Mouse (Mus musculus): ENCODE measurements around the gene Bcl2l10. TPM values are rescaled to one million over a fixed set of nuclear protein-coding genes. Genes with fewer than 3 reads are reported as not detected.
A peak's percentile ranks its signal among the peaks of the same experiment; 100 is the strongest.

Gene Bcl2l10
- 0.06 and 0.12 TPM in 2 replicates for polyA plus RNA-seq (2012; rRNA removed)

- DNase-seq (ENCODE audit: low spot score), result no peak
These were observed at the start of gene Bcl2l10 for GRCm38 (mm10) chr9:75347458-75347857. Gene Bcl2l10, plus strand, starts transcription at chr9:75347758.

DNA sequence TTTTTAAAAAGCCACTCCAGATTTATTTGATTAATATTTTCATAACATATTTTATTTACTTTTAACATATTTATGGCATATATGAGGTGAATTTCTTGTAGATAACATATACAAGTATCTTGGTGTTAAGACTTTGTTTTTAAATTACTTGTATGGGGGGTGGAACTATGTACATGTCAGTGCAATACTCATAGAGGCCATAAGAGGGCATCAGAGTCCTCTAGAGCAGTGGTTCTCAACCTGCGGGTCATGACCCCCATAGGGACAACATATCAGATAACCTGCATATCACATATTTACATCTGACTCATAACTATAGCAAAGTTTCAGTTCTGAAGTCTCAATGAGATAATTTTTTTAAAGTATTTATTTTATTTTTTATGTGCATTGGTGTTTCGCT is 48.2 kb upstream of the Bcl2l10 start:
- DNase-seq (ENCODE audit: low spot score), result no peak

GRCm38 (mm10) chr9:75303033-75303432 is 44.5 kb upstream of the Bcl2l10 start:
- no peak for DNase-seq (ENCODE audit: low spot score)

GRCm38 (mm10) chr9:75303701-75304261 is 43.8 kb upstream of the Bcl2l10 start:
- no peak for DNase-seq (ENCODE audit: low spot score)

- no peak for DNase-seq (ENCODE audit: low spot score)
These were observed 43.3 kb upstream of the Bcl2l10 start for GRCm38 (mm10) chr9:75304286-75304685.

DNA sequence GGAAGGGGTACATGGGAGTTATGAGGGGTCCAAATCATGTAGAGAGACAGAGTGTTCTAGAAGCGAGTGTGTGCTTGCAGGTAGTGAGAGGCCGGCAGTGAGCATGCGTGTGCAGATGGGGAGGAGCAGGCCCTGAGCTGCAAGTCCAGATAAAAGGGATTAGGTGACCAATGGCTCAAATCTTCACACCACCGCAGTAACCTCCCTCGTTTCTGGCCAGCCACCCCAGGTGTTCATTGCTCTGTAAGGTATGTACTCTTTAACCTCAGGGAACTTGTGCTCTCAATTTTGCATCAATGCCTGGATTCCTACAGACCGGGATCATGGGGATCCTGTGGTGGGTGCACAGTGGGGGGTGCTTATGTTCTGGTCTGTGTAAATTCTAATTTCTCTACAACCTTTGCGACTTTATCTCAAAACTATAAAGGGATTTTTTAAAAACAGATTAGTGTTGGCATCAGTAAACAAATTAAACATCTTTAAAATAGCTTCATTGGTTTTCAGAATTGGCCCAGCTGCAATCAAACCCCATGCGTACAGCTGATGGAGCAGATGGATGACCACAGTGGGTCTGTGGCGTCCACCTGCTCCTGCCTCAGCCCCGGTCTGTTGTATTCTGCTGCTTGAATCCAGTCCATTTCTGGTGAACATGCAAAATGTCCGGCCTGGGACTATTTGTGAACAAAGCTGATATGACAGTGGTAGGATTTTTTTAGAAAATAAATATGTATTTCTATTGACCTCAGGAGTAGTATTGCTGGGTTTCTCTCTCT is 41.2 kb upstream of the Bcl2l10 start, which contains the start of gene Gnb5:
TSS of gene Gnb5 (plus strand) at position 163 of the 773 bp plus-strand sequence.
- DNase-seq (ENCODE audit: low spot score), result no peak

DNA sequence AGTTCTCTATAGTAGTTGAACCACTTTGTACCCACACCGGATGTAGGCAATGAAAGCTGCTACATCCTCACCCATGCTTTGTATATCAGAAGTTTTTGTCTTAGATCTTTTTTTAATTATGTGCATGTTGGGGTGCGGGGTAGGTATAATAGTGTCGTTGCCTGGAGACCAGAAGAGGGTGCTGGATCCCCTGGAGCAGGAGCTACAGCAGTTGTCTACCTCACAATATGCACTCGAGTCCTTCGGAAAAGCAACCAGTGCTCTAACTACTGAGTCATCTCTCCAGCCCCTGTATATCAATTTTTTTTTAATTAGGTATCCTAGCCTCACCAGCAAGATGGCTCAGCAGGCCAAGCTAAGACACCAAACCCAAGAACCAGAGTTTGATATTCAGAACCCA is 40.5 kb upstream of the Bcl2l10 start:
- no peak for DNase-seq (ENCODE audit: low spot score)

- DNase-seq (ENCODE audit: low spot score), result no peak
These were observed 38.9 kb upstream of the Bcl2l10 start for GRCm38 (mm10) chr9:75308621-75309020.

DNA sequence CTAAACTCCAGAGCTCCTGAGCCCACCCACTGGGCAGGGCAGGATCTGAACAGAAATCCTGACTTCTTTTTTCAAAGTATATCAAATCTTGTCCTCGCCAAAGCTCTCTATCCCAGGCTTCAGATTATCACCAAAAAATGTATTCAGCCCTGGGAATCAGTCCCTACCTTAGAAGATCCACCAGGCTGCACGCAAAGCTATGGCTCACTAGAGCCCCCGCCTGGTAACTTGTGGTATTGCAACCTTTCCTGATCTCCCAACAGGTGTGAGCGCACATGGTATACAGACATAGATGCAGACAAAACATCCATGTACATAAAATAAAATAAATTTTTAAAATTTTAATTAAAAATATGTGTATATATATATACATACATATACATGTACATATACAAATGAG is 35.5 kb upstream of the Bcl2l10 start:
- DNase-seq (ENCODE audit: low spot score), result peak; percentile 41

GRCm38 (mm10) chr9:75313138-75313831 is 34.3 kb upstream of the Bcl2l10 start:
- DNase-seq (ENCODE audit: low spot score), result no peak

GRCm38 (mm10) chr9:75313832-75314516 is 33.6 kb upstream of the Bcl2l10 start:
- DNase-seq (ENCODE audit: low spot score), result peak; percentile 69

DNA sequence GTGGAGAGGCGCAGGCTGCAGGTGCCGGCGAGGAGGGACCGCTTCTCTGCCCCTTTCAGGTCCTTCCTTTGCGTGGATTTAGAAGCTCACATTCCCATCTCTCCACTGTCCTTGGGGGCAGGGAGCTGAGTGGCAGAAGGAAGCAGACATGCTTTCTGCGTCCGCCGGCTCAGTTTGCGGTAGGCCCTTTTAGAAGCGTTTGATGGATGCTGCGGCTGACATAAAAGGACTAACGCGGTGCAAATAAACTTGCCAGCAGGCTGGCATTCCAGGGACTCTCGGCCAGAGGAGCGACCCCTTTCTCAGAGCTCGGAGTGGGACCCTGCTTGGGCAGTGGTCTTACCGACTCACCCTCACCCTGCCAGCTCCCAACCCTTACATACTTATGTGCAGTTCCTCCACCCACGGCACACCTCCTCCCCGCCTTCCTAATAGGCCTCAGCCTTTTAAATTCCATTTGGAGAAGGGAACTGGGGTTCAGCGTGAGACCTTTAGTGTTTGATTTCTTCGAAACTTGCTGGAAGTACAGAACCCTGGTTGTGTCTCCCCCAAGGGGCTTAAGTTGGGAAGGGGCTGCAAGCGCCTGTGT is 32.9 kb upstream of the Bcl2l10 start:
- DNase-seq (ENCODE audit: low spot score), result no peak

DNA sequence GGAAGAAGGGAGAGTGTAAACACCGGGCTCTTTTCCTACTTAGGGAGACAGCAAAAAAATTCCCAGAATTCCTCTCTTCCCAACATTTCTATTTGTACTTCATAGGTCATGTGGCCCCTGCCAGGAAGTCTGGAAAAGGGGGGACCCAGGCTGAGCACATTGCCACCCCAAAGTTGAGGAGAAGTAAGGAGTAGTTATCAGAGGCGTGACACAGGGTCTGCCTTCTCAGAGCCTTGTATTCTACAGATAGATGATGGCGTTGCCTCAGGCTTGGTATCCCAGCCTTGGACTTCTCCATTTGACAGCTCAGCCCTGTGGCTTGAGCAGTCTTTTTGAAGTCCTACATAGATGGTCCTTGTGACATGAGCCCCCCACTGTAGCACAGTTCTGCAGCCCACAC is 32.3 kb upstream of the Bcl2l10 start:
- DNase-seq (ENCODE audit: low spot score), result no peak

DNA sequence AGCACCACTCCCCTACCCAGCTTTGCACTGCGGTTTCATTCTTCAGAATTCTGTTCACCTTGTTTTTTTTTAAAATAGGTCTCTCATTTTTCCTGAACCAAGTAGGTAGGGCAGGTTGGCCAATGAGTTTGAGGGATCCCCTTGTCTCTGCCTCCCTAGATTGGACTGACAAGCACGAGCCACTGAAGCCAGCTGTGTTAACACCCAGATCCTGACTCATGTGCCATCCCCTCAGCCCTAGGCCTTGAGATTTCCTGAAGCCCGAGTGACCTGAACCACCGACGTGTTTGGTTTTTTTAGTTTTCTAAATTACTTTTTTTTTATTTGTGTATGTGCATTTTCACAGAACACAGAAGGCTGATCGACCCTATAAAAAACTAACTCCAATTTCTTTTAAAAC is 30.8 kb upstream of the Bcl2l10 start:
- DNase-seq (ENCODE audit: low spot score), result no peak

GRCm38 (mm10) chr9:75318196-75318595 is 29.4 kb upstream of the Bcl2l10 start:
- DNase-seq (ENCODE audit: low spot score), result no peak

- DNase-seq (ENCODE audit: low spot score), result no peak
These were observed 28.2 kb upstream of the Bcl2l10 start for GRCm38 (mm10) chr9:75319365-75319764.

GRCm38 (mm10) chr9:75322099-75322885 is 25.3 kb upstream of the Bcl2l10 start:
- DNase-seq (ENCODE audit: low spot score), result no peak

DNA sequence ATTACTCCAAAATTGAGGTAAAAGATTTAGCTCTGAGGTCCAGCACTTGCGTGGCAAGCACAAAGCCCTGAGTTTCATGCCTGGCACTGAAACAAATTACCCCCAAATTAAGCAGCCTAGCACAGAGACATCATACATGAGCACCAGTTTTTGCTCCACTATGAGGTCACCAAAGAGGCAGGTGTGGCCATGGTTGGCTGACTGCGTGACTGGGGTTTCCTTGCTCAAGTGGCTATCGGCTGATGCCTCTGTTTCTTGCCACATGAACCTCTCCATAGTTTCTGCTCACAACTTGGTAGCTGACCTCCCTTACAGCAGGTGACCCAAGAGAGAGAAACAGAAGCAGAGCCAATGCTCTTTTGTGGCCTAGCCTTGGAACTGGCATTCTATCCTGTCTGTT is 19.5 kb upstream of the Bcl2l10 start:
- no peak for DNase-seq (ENCODE audit: low spot score)

GRCm38 (mm10) chr9:75330821-75331220 is 16.7 kb upstream of the Bcl2l10 start:
- no peak for DNase-seq (ENCODE audit: low spot score)

DNA sequence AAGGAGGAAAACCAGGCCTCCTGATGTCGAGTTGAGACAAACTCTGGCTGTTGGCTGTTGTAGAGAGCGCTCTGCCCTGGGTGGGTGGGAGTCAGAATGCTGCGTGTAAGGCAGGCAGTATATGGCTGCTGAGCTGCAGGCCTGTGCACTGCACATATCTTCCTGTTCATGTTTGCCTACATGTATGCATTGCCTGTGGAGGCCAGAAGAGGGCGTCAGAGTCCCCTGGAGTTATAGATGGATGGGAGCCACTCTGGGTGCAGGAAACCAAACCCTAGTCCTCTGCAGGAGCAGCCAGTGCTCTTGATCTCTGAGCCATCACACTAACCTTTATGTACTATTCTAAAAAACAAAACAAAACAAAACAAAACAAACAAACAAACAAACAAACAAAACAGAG is 13.1 kb upstream of the Bcl2l10 start:
- no peak for DNase-seq (ENCODE audit: low spot score)

GRCm38 (mm10) chr9:75338016-75338415 is 9.5 kb upstream of the Bcl2l10 start:
- DNase-seq (ENCODE audit: low spot score), result no peak

Data from urinary bladder, adult 2 months (tissue).